Mouse (Mus musculus): ENCODE data around the gene Aif1l. TPM values are rescaled to one million over a fixed set of nuclear protein-coding genes. Genes with fewer than 3 reads are reported as not detected.
A peak's percentile ranks its signal among the peaks of the same experiment; 100 is the strongest.

The Aif1l gene
- polyA plus RNA-seq, 1 experiment from 2014 or later: 12.6 TPM

DNA sequence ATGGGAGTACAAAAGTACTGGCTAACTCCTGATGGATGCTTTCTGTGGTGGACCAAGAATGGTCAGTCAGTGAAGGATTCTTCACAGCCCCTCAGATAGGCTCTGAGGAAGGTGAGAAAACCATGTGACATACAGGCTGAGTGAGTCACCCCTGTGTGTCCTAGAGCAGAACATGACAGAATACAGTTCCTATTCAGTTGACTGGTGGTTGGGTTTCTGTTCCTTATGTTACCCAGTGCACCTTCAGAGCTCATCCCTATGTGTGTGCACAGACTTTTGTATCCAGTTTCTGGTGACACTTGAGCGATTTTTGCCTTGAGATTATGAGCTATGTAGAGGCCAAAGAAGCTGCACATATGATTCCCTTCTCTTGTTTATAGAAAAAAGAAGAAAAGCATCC is 37.8 kb downstream of the Aif1l start:
- Histone ChIP-seq H3K4me3 (ENCODE audit: low read depth, low read length) (no peak overlapping the region), H3K27me3 (replicated peaks; ENCODE audit: insufficient read depth, low read length) (no peaks in the 10 kb centered on the region), H3K4me1 (ENCODE audit: insufficient read depth, low read depth, low read length) (no peaks in the 10 kb centered on the region), H3K4me2 (replicated peaks; ENCODE audit: low read depth, low read length) (no peak overlapping the region), H3K36me3 (ENCODE audit: insufficient read depth, low read length) (peaks cover 48% of the 10 kb centered on the region), H3K9me3 (ENCODE audit: low read length) (no peaks in the 10 kb centered on the region), H3K9ac (replicated peaks; ENCODE audit: low read depth) (no peak overlapping the region), H3K27ac (ENCODE audit: low read length) (no peak overlapping the region)
- WGBS: 86% methylated on average over 1 of the region's 1 CpGs
- DNase-seq (ENCODE audit: low spot score): no peak
- ATAC-seq: no peak
- TF ChIP-seq EP300 (IDR thresholded peaks at IDR 0.05) (no peak), CTCF (IDR thresholded peaks at IDR 0.05) (no peak)

DNA sequence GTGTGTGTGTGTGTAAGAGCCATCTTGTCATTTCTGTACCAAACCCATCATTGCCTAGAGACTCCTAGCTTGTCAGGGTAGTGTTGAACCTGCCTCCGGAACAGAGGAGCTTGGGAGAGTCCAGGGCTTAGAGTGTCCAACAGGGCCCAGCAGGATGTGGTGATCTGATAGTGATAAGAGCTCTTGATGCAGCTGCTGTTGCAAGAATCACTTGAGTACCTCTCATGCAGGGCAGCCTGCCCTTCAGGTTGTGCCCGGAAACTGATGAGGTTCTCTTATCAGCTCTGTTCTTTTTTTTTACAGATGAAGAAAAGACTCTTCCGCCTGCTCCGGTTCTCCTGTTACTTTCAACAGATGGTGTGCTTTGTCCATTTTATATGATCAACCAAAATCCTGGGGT is 41.0 kb downstream of the Aif1l start:
- H3K4me3 ChIP-seq (ENCODE audit: low read depth, low read length): no peak overlapping the region
- TF ChIP-seq CTCF (IDR thresholded peaks at IDR 0.05) (no peak), EP300 (IDR thresholded peaks at IDR 0.05) (peak; percentile 81)
- DNase-seq (ENCODE audit: low spot score): peak; percentile 80
- peak; percentile 89 for ATAC-seq
- no peak overlapping the region for H3K4me2 ChIP-seq (replicated peaks; ENCODE audit: low read depth, low read length)
- no peak overlapping the region; the same call in 1 of the 2 replicates for H3K27ac ChIP-seq (ENCODE audit: low read length)
- 66% methylated on average over 4 of the region's 4 CpGs for WGBS
- no peak overlapping the region for H3K9ac ChIP-seq (replicated peaks; ENCODE audit: low read depth)
- no peaks in the 10 kb centered on the region for H3K9me3 ChIP-seq (ENCODE audit: low read length)
- H3K27me3 ChIP-seq (replicated peaks; ENCODE audit: insufficient read depth, low read length): no peaks in the 10 kb centered on the region
- H3K4me1 ChIP-seq (ENCODE audit: insufficient read depth, low read depth, low read length): no peaks in the 10 kb centered on the region
- H3K36me3 ChIP-seq (ENCODE audit: insufficient read depth, low read length): peaks cover 45% of the 10 kb centered on the region

DNA sequence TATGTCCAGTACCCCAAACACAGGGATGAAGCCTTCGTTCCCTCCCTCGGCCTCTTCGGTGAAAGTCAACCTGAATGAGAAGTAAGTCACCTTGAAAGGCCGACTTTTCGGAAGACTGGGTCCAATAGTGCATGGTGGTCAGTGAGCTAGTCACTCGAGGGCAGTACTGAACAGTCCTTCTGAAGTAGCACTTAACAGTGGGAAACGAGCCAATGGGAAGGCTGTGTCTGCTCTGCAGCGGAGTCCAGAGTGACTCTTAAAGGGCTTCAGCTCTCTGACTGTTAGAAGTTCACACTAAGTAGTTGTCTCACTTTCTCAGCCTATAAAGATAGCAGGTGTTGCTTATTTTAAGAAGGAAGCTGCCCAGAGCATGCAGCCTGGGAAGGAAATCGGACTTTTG is 45.0 kb downstream of the Aif1l start:
- TF ChIP-seq CTCF (IDR thresholded peaks at IDR 0.05) (no peak), EP300 (IDR thresholded peaks at IDR 0.05) (no peak)

GRCm38 (mm10) chr2:31996060-31996459 is 46.1 kb downstream of the Aif1l start:
- TF ChIP-seq EP300 (IDR thresholded peaks at IDR 0.05) (no peak), CTCF (IDR thresholded peaks at IDR 0.05) (no peak)
- Histone ChIP-seq H3K4me1 (ENCODE audit: insufficient read depth, low read depth, low read length) (no peaks in the 10 kb centered on the region), H3K4me3 (ENCODE audit: low read depth, low read length) (no peak overlapping the region), H3K9me3 (ENCODE audit: low read length) (no peaks in the 10 kb centered on the region), H3K36me3 (ENCODE audit: insufficient read depth, low read length) (peaks cover 49% of the 10 kb centered on the region), H3K27ac (ENCODE audit: low read length) (no peak overlapping the region), H3K4me2 (replicated peaks; ENCODE audit: low read depth, low read length) (no peak overlapping the region), H3K9ac (replicated peaks; ENCODE audit: low read depth) (no peak overlapping the region), H3K27me3 (replicated peaks; ENCODE audit: insufficient read depth, low read length) (no peaks in the 10 kb centered on the region)
- DNase-seq (ENCODE audit: low spot score): no peak
- no peak for ATAC-seq
- 94% methylated on average over 13 of the region's 13 CpGs for WGBS

More for the DNA sequence above, 45.0 kb downstream of the Aif1l start:
- peak; percentile 73 for DNase-seq (ENCODE audit: low spot score)
- ATAC-seq: peak; percentile 88
- WGBS: 74% methylated on average over 9 of the region's 9 CpGs
- H3K27ac ChIP-seq (ENCODE audit: low read length): 0 out of 2 replicates have a peak overlapping the region, but pooled peaks have one; percentile 6
- H3K4me2 ChIP-seq (replicated peaks; ENCODE audit: low read depth, low read length): no peak overlapping the region
- H3K27me3 ChIP-seq (replicated peaks; ENCODE audit: insufficient read depth, low read length): no peaks in the 10 kb centered on the region
- peaks cover 56% of the 10 kb centered on the region for H3K36me3 ChIP-seq (ENCODE audit: insufficient read depth, low read length)
- no peak overlapping the region for H3K4me3 ChIP-seq (ENCODE audit: low read depth, low read length)
- H3K4me1 ChIP-seq (ENCODE audit: insufficient read depth, low read depth, low read length): no peaks in the 10 kb centered on the region
- no peak overlapping the region for H3K9ac ChIP-seq (replicated peaks; ENCODE audit: low read depth)
- no peaks in the 10 kb centered on the region for H3K9me3 ChIP-seq (ENCODE audit: low read length)

DNA sequence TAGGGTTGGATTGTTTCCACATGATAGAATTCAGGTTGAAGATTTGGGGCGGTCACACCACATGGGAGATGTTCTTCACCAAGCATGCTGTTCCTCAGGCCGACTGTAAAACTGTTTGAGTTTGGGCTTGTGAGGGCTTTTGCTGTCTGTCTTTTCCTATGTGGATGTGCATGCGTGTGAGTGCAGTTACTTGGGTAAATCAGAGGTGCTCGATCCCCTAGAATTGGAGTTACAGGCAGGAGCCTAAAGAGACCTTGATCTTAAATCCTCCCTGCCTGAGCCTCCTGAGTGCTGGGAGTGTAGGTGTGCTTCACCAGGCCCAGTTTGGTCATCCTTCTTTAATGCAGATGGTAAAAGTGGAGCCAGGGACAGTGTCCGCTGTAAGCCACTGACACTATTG is 47.6 kb downstream of the Aif1l start:
- no peak for ATAC-seq
- Histone ChIP-seq H3K4me2 (replicated peaks; ENCODE audit: low read depth, low read length) (no peak overlapping the region), H3K27me3 (replicated peaks; ENCODE audit: insufficient read depth, low read length) (no peaks in the 10 kb centered on the region), H3K4me1 (ENCODE audit: insufficient read depth, low read depth, low read length) (no peaks in the 10 kb centered on the region), H3K27ac (ENCODE audit: low read length) (no peak overlapping the region), H3K9ac (replicated peaks; ENCODE audit: low read depth) (no peak overlapping the region), H3K36me3 (ENCODE audit: insufficient read depth, low read length) (peaks cover 47% of the 10 kb centered on the region), H3K9me3 (ENCODE audit: low read length) (no peaks in the 10 kb centered on the region), H3K4me3 (ENCODE audit: low read depth, low read length) (no peak overlapping the region)
- DNase-seq (ENCODE audit: low spot score): no peak
- 95% methylated on average over 5 of the region's 5 CpGs for WGBS
- TF ChIP-seq CTCF (IDR thresholded peaks at IDR 0.05) (no peak), EP300 (IDR thresholded peaks at IDR 0.05) (no peak)

DNA sequence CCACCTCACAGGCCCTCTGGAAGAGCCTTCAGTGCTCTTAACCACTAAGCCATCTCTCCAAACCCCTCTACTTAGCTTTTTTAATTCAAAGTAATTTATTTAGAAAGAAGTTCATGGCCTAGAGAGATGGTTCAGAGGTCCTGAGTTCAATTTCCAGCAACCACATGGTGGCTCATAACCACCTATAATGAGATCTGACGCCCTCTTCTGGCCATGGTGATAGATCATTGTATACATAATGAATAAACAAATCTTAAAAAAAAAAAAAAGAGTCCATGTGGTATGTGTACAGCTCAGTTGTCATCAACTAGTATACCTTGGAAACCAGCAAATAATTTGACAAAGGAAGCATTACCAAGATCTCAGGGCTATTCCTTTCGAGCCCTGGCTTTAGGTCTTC is 48.5 kb downstream of the Aif1l start:
- Histone ChIP-seq H3K4me2 (replicated peaks; ENCODE audit: low read depth, low read length) (no peak overlapping the region), H3K27ac (ENCODE audit: low read length) (no peak overlapping the region), H3K27me3 (replicated peaks; ENCODE audit: insufficient read depth, low read length) (no peaks in the 10 kb centered on the region), H3K36me3 (ENCODE audit: insufficient read depth, low read length) (peaks cover 53% of the 10 kb centered on the region), H3K4me3 (ENCODE audit: low read depth, low read length) (no peak overlapping the region), H3K9me3 (ENCODE audit: low read length) (no peaks in the 10 kb centered on the region), H3K9ac (replicated peaks; ENCODE audit: low read depth) (no peak overlapping the region), H3K4me1 (ENCODE audit: insufficient read depth, low read depth, low read length) (no peaks in the 10 kb centered on the region)
- TF ChIP-seq EP300 (IDR thresholded peaks at IDR 0.05): no peak
- no peak for TF ChIP-seq CTCF (IDR thresholded peaks at IDR 0.05)
- ATAC-seq: no peak
- no peak for DNase-seq (ENCODE audit: low spot score)
- WGBS: 58% methylated on average over 2 of the region's 2 CpGs

GRCm38 (mm10) chr2:32008311-32008710 is 58.4 kb downstream of the Aif1l start:
- Histone ChIP-seq H3K4me2 (replicated peaks; ENCODE audit: low read depth, low read length) (no peak overlapping the region), H3K27me3 (replicated peaks; ENCODE audit: insufficient read depth, low read length) (no peaks in the 10 kb centered on the region), H3K4me3 (ENCODE audit: low read depth, low read length) (no peak overlapping the region), H3K4me1 (ENCODE audit: insufficient read depth, low read depth, low read length) (no peaks in the 10 kb centered on the region), H3K27ac (ENCODE audit: low read length) (no peak overlapping the region), H3K9me3 (ENCODE audit: low read length) (no peaks in the 10 kb centered on the region), H3K9ac (replicated peaks; ENCODE audit: low read depth) (no peak overlapping the region), H3K36me3 (ENCODE audit: insufficient read depth, low read length) (peaks cover 42% of the 10 kb centered on the region; the same call in 1 of the 2 replicates)
- 75% methylated on average over 2 of the region's 2 CpGs for WGBS
- no peak for TF ChIP-seq EP300 (IDR thresholded peaks at IDR 0.05)
- no peak for TF ChIP-seq CTCF (IDR thresholded peaks at IDR 0.05)
- no peak for DNase-seq (ENCODE audit: low spot score)
- no peak for ATAC-seq

Measured in lung, postnatal 0 days (tissue).